In the genomic region with DNA sequence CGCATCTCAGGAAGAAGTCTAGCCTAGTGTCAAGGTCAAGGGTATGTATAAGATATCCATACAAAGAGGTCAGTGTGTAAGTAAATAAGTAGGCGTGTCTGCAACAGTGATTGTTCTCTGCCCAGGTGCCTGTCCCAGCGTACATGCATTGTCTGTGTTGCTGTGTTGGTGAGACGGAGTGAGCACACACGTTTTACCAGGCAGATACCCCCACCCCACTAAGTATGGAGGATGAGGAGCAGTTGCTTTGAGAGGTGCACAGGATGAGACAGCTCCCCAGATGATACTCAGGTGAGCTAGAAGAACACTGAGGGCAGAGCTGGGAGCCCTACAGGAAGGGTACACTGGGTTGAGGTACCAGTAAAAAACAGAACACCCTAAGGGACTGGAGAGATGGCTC, we compare ENCODE assay signal across 20 mouse cellular contexts. TPM values are rescaled to one million over a fixed set of nuclear protein-coding genes. Genes with fewer than 3 reads are reported as not detected.
DNase-seq lines count a peak whose midpoint lies in the region; ATAC-seq lines count a peak whose summit lies in the region.
"Had no signal": no experiment of that assay in that cellular context is flagged by ENCODE, and none has a peak within 500 bp of the region (broad histone marks: within the 10 kb centered on the region; RNA-seq: fewer than 3 reads in every experiment).

No protein-coding gene starts in this region.

- no peak overlapping the region for H3K9ac ChIP-seq in heart, embryonic 15.5 days
- H3K9ac ChIP-seq in neural tube, embryonic 13.5 days = no peak overlapping the region
- no peak overlapping the region for H3K9ac ChIP-seq in neural tube, embryonic 15.5 days (replicated peaks)
- H3K9ac ChIP-seq: forebrain, embryonic 13.5 days; hindbrain, embryonic 15.5 days; kidney, embryonic 15.5 days; liver, embryonic 15.5 days; stomach, embryonic 15.5 days had no signal

- H3K4me2 ChIP-seq in heart, embryonic 15.5 days = peak overlapping the region; percentile 55
- H3K4me2 ChIP-seq in neural tube, embryonic 13.5 days = no peak overlapping the region
- no peak overlapping the region for H3K4me2 ChIP-seq in neural tube, embryonic 15.5 days
- H3K4me2 ChIP-seq: forebrain, embryonic 13.5 days; hindbrain, embryonic 15.5 days; kidney, embryonic 15.5 days; liver, embryonic 15.5 days; stomach, embryonic 15.5 days had no signal

- peaks cover 38% of the 10 kb centered on the region for H3K4me1 ChIP-seq in heart, embryonic 15.5 days (replicated peaks)
- H3K4me1 ChIP-seq in neural tube, embryonic 13.5 days (replicated peaks) = no peaks in the 10 kb centered on the region
- H3K4me1 ChIP-seq in neural tube, embryonic 15.5 days = no peaks in the 10 kb centered on the region

- no peak for ATAC-seq in heart, embryonic 15.5 days (replicated peaks; ENCODE audit: insufficient number of reproducible peaks, insufficient read depth, low FRiP score, low read depth)
- 0 out of 2 replicates have a peak, but pooled peaks have one; percentile 21 for ATAC-seq in neural tube, embryonic 13.5 days (ENCODE audit: low read depth)
- ATAC-seq in neural tube, embryonic 15.5 days (ENCODE audit: low FRiP score) = no peak
- ATAC-seq: intestine, embryonic 16.5 days had no signal

- 51% methylated on average over 5 of the region's 5 CpGs for WGBS in heart, embryonic 15.5 days
- WGBS in neural tube, embryonic 13.5 days = 82% methylated on average over 5 of the region's 5 CpGs
- WGBS in neural tube, embryonic 15.5 days = 74% methylated on average over 5 of the region's 5 CpGs

- no peaks in the 10 kb centered on the region for H3K9me3 ChIP-seq in heart, embryonic 15.5 days (replicated peaks)
- no peaks in the 10 kb centered on the region for H3K9me3 ChIP-seq in neural tube, embryonic 13.5 days
- H3K9me3 ChIP-seq in neural tube, embryonic 15.5 days (replicated peaks) = no peaks in the 10 kb centered on the region
- H3K9me3 ChIP-seq: embryonic facial prominence, embryonic 10.5 days; forebrain, embryonic 13.5 days; hindbrain, embryonic 15.5 days; kidney, embryonic 15.5 days; liver, embryonic 15.5 days; stomach, embryonic 15.5 days had no signal

- DNase-seq in heart, adult 11 months = peak; percentile 86
- no peak for DNase-seq in heart, postnatal 25 days (ENCODE audit: low spot score)
- no peak for DNase-seq in heart, postnatal 14 days
- no peak for DNase-seq in kidney, adult 11 months
- DNase-seq: B cell, adult 2 months; cerebellum, adult 9-10 months; retina, postnatal 1 day had no signal

- peak overlapping the region; percentile 91 for H3K27ac ChIP-seq in heart, embryonic 15.5 days
- H3K27ac ChIP-seq in neural tube, embryonic 13.5 days (replicated peaks) = no peak overlapping the region
- H3K27ac ChIP-seq in neural tube, embryonic 15.5 days (replicated peaks) = no peak overlapping the region
- H3K27ac ChIP-seq: forebrain, embryonic 13.5 days; hindbrain, embryonic 15.5 days; kidney, embryonic 15.5 days; liver, embryonic 15.5 days; macrophage; stomach, embryonic 15.5 days had no signal

- H3K27me3 ChIP-seq in heart, embryonic 15.5 days = no peaks in the 10 kb centered on the region
- H3K27me3 ChIP-seq in neural tube, embryonic 13.5 days = no peaks in the 10 kb centered on the region
- no peaks in the 10 kb centered on the region for H3K27me3 ChIP-seq in neural tube, embryonic 15.5 days (replicated peaks)
- H3K27me3 ChIP-seq: forebrain, embryonic 13.5 days; hindbrain, embryonic 15.5 days; kidney, embryonic 15.5 days; liver, embryonic 15.5 days; stomach, embryonic 15.5 days had no signal

- intact Hi-C loops in heart, postnatal 25 days (cut with DNase I) = no loop called here
- intact Hi-C loops in heart, postnatal 14 days (cut with DNase I) = no loop called here

- no peak overlapping the region for H3K4me3 ChIP-seq in heart, embryonic 15.5 days
- no peak overlapping the region for H3K4me3 ChIP-seq in neural tube, embryonic 13.5 days
- H3K4me3 ChIP-seq in neural tube, embryonic 15.5 days (replicated peaks) = no peak overlapping the region
- H3K4me3 ChIP-seq: forebrain, embryonic 13.5 days; hindbrain, embryonic 15.5 days; kidney, embryonic 15.5 days; liver, embryonic 15.5 days; midbrain, embryonic 10.5 days; stomach, embryonic 15.5 days had no signal

- H3K36me3 ChIP-seq in heart, embryonic 15.5 days = peaks cover 22% of the 10 kb centered on the region
- H3K36me3 ChIP-seq in neural tube, embryonic 13.5 days = peaks cover 25% of the 10 kb centered on the region
- peaks cover 21% of the 10 kb centered on the region for H3K36me3 ChIP-seq in neural tube, embryonic 15.5 days

RNA-seq across cellular contexts. Expression of gene Pgam2, which starts 0.6 kb away (rescaled TPM):
- 100 to 1,000 TPM; 914 to 924 TPM for total RNA-seq in heart, postnatal 25 days (2021)
- polyA plus RNA-seq in heart, embryonic 15.5 days (2015; fragmentation: Nextera tagmentation; extraction: Ambion mirVana) = 876 and 993 TPM in 2 replicates
- total RNA-seq in heart, postnatal 14 days (2021) = 100 to 1,000 TPM; 796 to 815 TPM
- 3.5 and 8.8 TPM in 2 replicates for polyA plus RNA-seq in neural tube, embryonic 13.5 days (2015; fragmentation: Nextera tagmentation; extraction: Ambion mirVana)
- 14.4 and 21.9 TPM in 2 replicates for polyA plus RNA-seq in neural tube, embryonic 15.5 days (2015; fragmentation: Nextera tagmentation; extraction: Ambion mirVana)
- total RNA-seq: common myeloid progenitor, adult 5-6 weeks had no signal
- polyA plus RNA-seq: macrophage had no signal

RNA-seq across cellular contexts. Expression of gene Dbnl, which starts 15.9 kb away (rescaled TPM):
- 10 to 100 TPM; 26.1 to 27.2 TPM for total RNA-seq in heart, postnatal 25 days (2021)
- 64.4 and 82.3 TPM in 2 replicates for polyA plus RNA-seq in heart, embryonic 15.5 days (2015; fragmentation: Nextera tagmentation; extraction: Ambion mirVana)
- 10 to 100 TPM; 27.3 to 30.5 TPM for total RNA-seq in heart, postnatal 14 days (2021)
- 143 and 168 TPM in 2 replicates for polyA plus RNA-seq in neural tube, embryonic 13.5 days (2015; fragmentation: Nextera tagmentation; extraction: Ambion mirVana)
- 131 and 142 TPM in 2 replicates for polyA plus RNA-seq in neural tube, embryonic 15.5 days (2015; fragmentation: Nextera tagmentation; extraction: Ambion mirVana)

RNA-seq across cellular contexts. Expression of gene Polm, which starts 33.6 kb away (rescaled TPM):
- total RNA-seq in heart, postnatal 25 days (2021) = 1 to 10 TPM; 3.0 to 3.6 TPM
- 6.0 and 7.6 TPM in 2 replicates for polyA plus RNA-seq in heart, embryonic 15.5 days (2015; fragmentation: Nextera tagmentation; extraction: Ambion mirVana)
- total RNA-seq in heart, postnatal 14 days (2021) = 1 to 10 TPM; 4.2 to 5.0 TPM
- 5.0 and 5.4 TPM in 2 replicates for polyA plus RNA-seq in neural tube, embryonic 13.5 days (2015; fragmentation: Nextera tagmentation; extraction: Ambion mirVana)
- polyA plus RNA-seq in neural tube, embryonic 15.5 days (2015; fragmentation: Nextera tagmentation; extraction: Ambion mirVana) = 6.5 and 8.5 TPM in 2 replicates

RNA-seq across cellular contexts. Expression of gene Urgcp, which starts 42.0 kb away (rescaled TPM):
- total RNA-seq in heart, postnatal 25 days (2021) = 10 to 100 TPM; 56.7 to 68.6 TPM
- polyA plus RNA-seq in heart, embryonic 15.5 days (2015; fragmentation: Nextera tagmentation; extraction: Ambion mirVana) = 32.8 and 34.0 TPM in 2 replicates
- total RNA-seq in heart, postnatal 14 days (2021) = 10 to 100 TPM; 55.6 to 66.5 TPM
- 26.8 and 29.1 TPM in 2 replicates for polyA plus RNA-seq in neural tube, embryonic 13.5 days (2015; fragmentation: Nextera tagmentation; extraction: Ambion mirVana)
- 33.0 and 34.1 TPM in 2 replicates for polyA plus RNA-seq in neural tube, embryonic 15.5 days (2015; fragmentation: Nextera tagmentation; extraction: Ambion mirVana)

RNA-seq across cellular contexts. Expression of gene Aebp1, which starts 57.6 kb away (rescaled TPM):
- 10 to 100 TPM; 18.5 to 23.3 TPM for total RNA-seq in heart, postnatal 25 days (2021)
- polyA plus RNA-seq in heart, embryonic 15.5 days (2015; fragmentation: Nextera tagmentation; extraction: Ambion mirVana) = 31.7 and 43.7 TPM in 2 replicates
- 10 to 100 TPM; 27.1 to 32.5 TPM for total RNA-seq in heart, postnatal 14 days (2021)
- polyA plus RNA-seq in neural tube, embryonic 13.5 days (2015; fragmentation: Nextera tagmentation; extraction: Ambion mirVana) = 23.6 and 24.7 TPM in 2 replicates
- 22.1 and 24.3 TPM in 2 replicates for polyA plus RNA-seq in neural tube, embryonic 15.5 days (2015; fragmentation: Nextera tagmentation; extraction: Ambion mirVana)
- total RNA-seq: common myeloid progenitor, adult 5-6 weeks had no signal

Comparison
In these comparisons a context has a peak if more than half of its experiments do, and no peak if none do; other contexts are left out.
1. RNA of gene Pgam2, which starts 0.6 kb away (polyA plus RNA-seq): 876 to 993 TPM in heart, embryonic 15.5 days; 14.4 to 21.9 TPM in neural tube, embryonic 15.5 days and 3.5 to 8.8 TPM in neural tube, embryonic 13.5 days; every median in the first group is over 10 times any median in the second.